Mouse (Mus musculus): ENCODE data around the gene Krcc1. TPM values are rescaled to one million over a fixed set of nuclear protein-coding genes. Genes with fewer than 3 reads are reported as not detected.
"Not testable (repeated sequence)": the region's sequence is repeated elsewhere in the genome, so short reads cannot be mapped to it uniquely, and the experiment has no call there.

Gene Krcc1
- polyA plus RNA-seq, 1 experiment from 2014 or later, result 53.5 TPM

GRCm38 (mm10) chr6:71321826-71322283, 50.4 kb downstream of the Krcc1 start, which contains the start of gene Smyd1:
TSS of gene Smyd1 (minus strand) at chr6:71322233.
- 82% methylated on average over 3 of the region's 3 CpGs for WGBS
- no peaks in the 10 kb centered on the region; the same call in 1 of the 2 replicates for H3K27me3 ChIP-seq (ENCODE audit: insufficient read depth, poor library complexity, severe bottlenecking)
- no peaks in the 10 kb centered on the region for H3K4me1 ChIP-seq
- H3K36me3 ChIP-seq, result no peaks in the 10 kb centered on the region
- H3K27ac ChIP-seq, result no peak within 1 kb of the TSS
- DNase-seq (ENCODE audit: low spot score), result no peak
- no peak within 1 kb of the TSS for H3K4me3 ChIP-seq
- no peaks in the 10 kb centered on the region for H3K9me3 ChIP-seq

- H3K27me3 ChIP-seq (ENCODE audit: insufficient read depth, poor library complexity, severe bottlenecking), result no peaks in the 10 kb centered on the region; the same call in 1 of the 2 replicates
- no peaks in the 10 kb centered on the region for H3K4me1 ChIP-seq
- H3K27ac ChIP-seq, result no peak within 1 kb of the TSS
- H3K9me3 ChIP-seq, result no peaks in the 10 kb centered on the region
- no peak within 1 kb of the TSS for H3K4me3 ChIP-seq
- no peak for DNase-seq (ENCODE audit: low spot score)
- no peaks in the 10 kb centered on the region for H3K36me3 ChIP-seq
- 75% methylated on average over 7 of the region's 7 CpGs for WGBS
Measured at GRCm38 (mm10) chr6:71322491-71322921, 51.0 kb downstream of the Krcc1 start, which contains the start of gene Cd8b1. TSS of gene Cd8b1 (plus strand) at chr6:71322788.

- Histone ChIP-seq H3K36me3 (no peaks in the 10 kb centered on the region), H3K4me1 (no peaks in the 10 kb centered on the region), H3K4me3 (no peak overlapping the region), H3K27ac (no peak overlapping the region), H3K27me3 (ENCODE audit: insufficient read depth, poor library complexity, severe bottlenecking) (no peaks in the 10 kb centered on the region; the same call in 1 of the 2 replicates), H3K9me3 (no peaks in the 10 kb centered on the region)
- DNase-seq (ENCODE audit: low spot score), result no peak
- 82% methylated on average over 9 of the region's 9 CpGs for WGBS
Measured at GRCm38 (mm10) chr6:71324816-71325215, 53.3 kb downstream of the Krcc1 start.

GRCm38 (mm10) chr6:71329881-71330280, 58.4 kb downstream of the Krcc1 start:
- no peak overlapping the region for H3K27ac ChIP-seq
- H3K36me3 ChIP-seq, result no peaks in the 10 kb centered on the region
- no peak overlapping the region for H3K4me3 ChIP-seq
- H3K4me1 ChIP-seq, result no peaks in the 10 kb centered on the region
- no peak for DNase-seq (ENCODE audit: low spot score)
- H3K9me3 ChIP-seq, result no peaks in the 10 kb centered on the region
- H3K27me3 ChIP-seq (ENCODE audit: insufficient read depth, poor library complexity, severe bottlenecking), result no peaks in the 10 kb centered on the region
- 80% methylated on average over 6 of the region's 6 CpGs for WGBS

GRCm38 (mm10) chr6:71330486-71330885, 59.0 kb downstream of the Krcc1 start:
- H3K27ac ChIP-seq, result no peak overlapping the region
- H3K27me3 ChIP-seq (ENCODE audit: insufficient read depth, poor library complexity, severe bottlenecking), result no peaks in the 10 kb centered on the region
- DNase-seq (ENCODE audit: low spot score), result no peak
- no peaks in the 10 kb centered on the region for H3K36me3 ChIP-seq
- H3K4me3 ChIP-seq, result no peak overlapping the region
- H3K4me1 ChIP-seq, result no peaks in the 10 kb centered on the region
- 81% methylated on average over 7 of the region's 7 CpGs for WGBS
- no peaks in the 10 kb centered on the region for H3K9me3 ChIP-seq

GRCm38 (mm10) chr6:71331491-71331890, 60.0 kb downstream of the Krcc1 start:
- 92% methylated on average over 2 of the region's 4 CpGs for WGBS
- H3K36me3 ChIP-seq; H3K9me3 ChIP-seq; H3K27me3 ChIP-seq (ENCODE audit: insufficient read depth, poor library complexity, severe bottlenecking); H3K4me1 ChIP-seq; H3K27ac ChIP-seq; H3K4me3 ChIP-seq; DNase-seq (ENCODE audit: low spot score): not testable (repeated sequence)

GRCm38 (mm10) chr6:71332236-71332965, 60.9 kb downstream of the Krcc1 start:
- Histone ChIP-seq H3K27ac (no peak overlapping the region), H3K36me3 (no peaks in the 10 kb centered on the region), H3K27me3 (ENCODE audit: insufficient read depth, poor library complexity, severe bottlenecking) (no peaks in the 10 kb centered on the region), H3K4me3 (no peak overlapping the region), H3K4me1 (no peaks in the 10 kb centered on the region), H3K9me3 (no peaks in the 10 kb centered on the region)
- 81% methylated on average over 11 of the region's 11 CpGs for WGBS
- DNase-seq (ENCODE audit: low spot score), result peak; percentile 56

- WGBS, result 73% methylated on average over 3 of the region's 3 CpGs
- Histone ChIP-seq H3K36me3 (no peaks in the 10 kb centered on the region), H3K27me3 (ENCODE audit: insufficient read depth, poor library complexity, severe bottlenecking) (no peaks in the 10 kb centered on the region), H3K27ac (no peak overlapping the region), H3K4me3 (no peak overlapping the region), H3K9me3 (no peaks in the 10 kb centered on the region), H3K4me1 (no peaks in the 10 kb centered on the region)
- no peak for DNase-seq (ENCODE audit: low spot score)
Measured at GRCm38 (mm10) chr6:71333031-71333430, 61.6 kb downstream of the Krcc1 start.

GRCm38 (mm10) chr6:71333578-71334273, 62.2 kb downstream of the Krcc1 start:
- Histone ChIP-seq H3K4me3 (no peak overlapping the region), H3K27ac (no peak overlapping the region), H3K36me3 (no peaks in the 10 kb centered on the region), H3K27me3 (ENCODE audit: insufficient read depth, poor library complexity, severe bottlenecking) (no peaks in the 10 kb centered on the region), H3K4me1 (no peaks in the 10 kb centered on the region), H3K9me3 (no peaks in the 10 kb centered on the region)
- no peak for DNase-seq (ENCODE audit: low spot score)
- 89% methylated on average over 11 of the region's 11 CpGs for WGBS

Small RNA genes within 50 kb of the gene (microRNA-seq; reads per million reads assigned to microRNA genes)
- gene Mir8112, result 16.4 reads per million, percentile 30 among the genes with 10 or more reads in this experiment

Other genes starting within 250 kb of the Krcc1 start
- gene Thnsl2, start 127.2 kb upstream of the Krcc1 start, polyA plus RNA-seq (2016; fragmentation: Nextera tagmentation; extraction: Ambion mirVana), result 5.0 and 5.2 TPM in 2 replicates
- 1.9 TPM in 1 of 2 replicates, not detected in the other for gene Fabp1, start 71.8 kb upstream of the Krcc1 start, polyA plus RNA-seq (2016; fragmentation: Nextera tagmentation; extraction: Ambion mirVana)
- gene Smyd1, start 50.6 kb downstream of the Krcc1 start, polyA plus RNA-seq (2016; fragmentation: Nextera tagmentation; extraction: Ambion mirVana), result 85.5 and 174 TPM in 2 replicates
- not detected in 2 replicates for gene Cd8b1, start 51.1 kb downstream of the Krcc1 start, polyA plus RNA-seq (2016; fragmentation: Nextera tagmentation; extraction: Ambion mirVana)
- gene Cd8a, start 101.8 kb downstream of the Krcc1 start, polyA plus RNA-seq (2016; fragmentation: Nextera tagmentation; extraction: Ambion mirVana), result 0.11 TPM in 1 of 2 replicates, not detected in the other
- 9.7 and 11.4 TPM in 2 replicates for gene Rmnd5a, start 169.0 kb downstream of the Krcc1 start, polyA plus RNA-seq (2016; fragmentation: Nextera tagmentation; extraction: Ambion mirVana)
- gene Rnf103, start 222.2 kb downstream of the Krcc1 start, polyA plus RNA-seq (2016; fragmentation: Nextera tagmentation; extraction: Ambion mirVana), result 12.6 and 14.4 TPM in 2 replicates

Measured in heart, embryonic 10.5 days (tissue).